Mouse (Mus musculus) heart, postnatal 36 days (tissue): ENCODE measurements at regions not wholly inside any gene's neighbourhood (a gene's known extent, or its start where the extent isn't known, plus 50 kb on each side); places are given as distances from the start of the nearest gene placed in this dataset.

Experiments
- DNase-seq, 2 experiments: peaks; one replicate each; pipeline ENCODE4 v3.0.0; 2021 to 2022
- intact Hi-C: fragments of 180-260 bp; cut with DNase I; formaldehyde crosslinking; loops from one replicate; pipeline ENCODE4 v1.15.1; 2025

- intact Hi-C loops: no loop called here
- no peak for DNase-seq
These were observed 270.0 kb downstream of the Osr1 start for GRCm38 (mm10) chr12:9839949-9840348.

GRCm38 (mm10) chr12:9847034-9847433, 277.1 kb downstream of the Osr1 start:
- intact Hi-C loops: no loop called here
- no peak for DNase-seq

DNA sequence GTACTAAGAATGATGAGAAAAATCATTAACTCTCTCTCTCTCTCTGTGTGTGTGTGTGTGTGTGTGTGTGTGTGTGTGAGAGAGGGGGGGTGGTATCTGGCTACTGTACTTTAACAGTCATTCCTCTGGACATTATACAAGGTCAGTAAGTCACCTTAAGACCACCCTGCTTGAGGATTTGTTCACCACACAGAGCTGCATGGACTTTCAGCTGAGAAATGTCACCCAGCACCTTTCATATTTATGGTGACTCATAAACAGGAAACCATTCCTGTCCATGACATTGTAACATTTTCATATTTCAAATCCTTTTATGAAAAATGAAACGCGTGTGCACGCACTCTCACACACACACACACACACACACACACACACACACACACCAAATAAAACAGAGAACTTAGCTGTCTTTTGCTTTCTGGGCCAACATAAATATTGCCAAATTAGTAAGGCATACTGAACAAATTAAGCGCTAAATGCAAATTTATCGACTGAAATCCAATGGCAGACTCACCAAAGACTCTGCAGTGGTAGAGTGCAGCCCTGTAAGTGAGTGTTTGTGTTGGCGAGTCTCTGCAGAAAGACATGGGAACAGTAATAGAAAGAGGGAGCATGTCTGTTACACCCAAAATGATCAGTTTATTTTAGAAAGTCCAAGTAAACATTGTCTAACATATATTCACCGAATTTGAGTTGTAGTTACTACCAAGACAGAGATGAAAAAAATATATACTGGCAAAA, 277.7 kb downstream of the Osr1 start:
- intact Hi-C loops: no loop called here

DNA sequence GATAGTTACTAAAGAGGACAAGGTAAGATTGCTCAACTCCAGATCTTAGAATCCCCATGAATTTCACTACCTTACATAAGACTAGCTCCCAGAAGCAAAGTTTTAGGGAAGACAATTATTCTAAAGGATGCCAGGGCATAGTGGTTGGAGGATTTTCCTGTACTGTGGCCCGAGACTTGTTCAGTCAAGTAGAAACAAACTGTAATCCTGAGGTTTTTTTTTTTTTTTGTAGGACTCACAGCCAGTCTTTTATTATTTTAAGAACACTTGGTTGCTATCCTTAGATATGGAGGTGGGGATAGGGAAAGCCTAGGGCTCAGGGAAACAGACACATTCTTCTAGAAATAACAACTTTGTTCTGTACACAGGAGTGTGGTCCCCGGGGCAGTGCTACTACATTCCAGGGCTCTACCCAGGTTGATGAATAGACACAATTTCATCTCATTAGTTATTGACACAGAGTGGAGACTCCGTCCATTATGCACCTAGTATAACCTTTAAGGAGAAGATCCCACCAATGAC, 285.6 kb downstream of the Osr1 start:
- DNase-seq: no peak
- intact Hi-C loops: no loop called here

More for the DNA sequence above, 277.7 kb downstream of the Osr1 start:
- DNase-seq: no peak

GRCm38 (mm10) chr12:9856128-9856621, 286.3 kb downstream of the Osr1 start:
- intact Hi-C loops: no loop called here
- no peak for DNase-seq

GRCm38 (mm10) chr12:9857990-9858389, 288.1 kb downstream of the Osr1 start:
- intact Hi-C loops: no loop called here
- no peak for DNase-seq

- DNase-seq: no peak
- intact Hi-C loops: no loop called here
These were observed 292.4 kb downstream of the Osr1 start for GRCm38 (mm10) chr12:9862301-9862700.

GRCm38 (mm10) chr12:9872236-9872635, 302.3 kb downstream of the Osr1 start:
- intact Hi-C loops: no loop called here

GRCm38 (mm10) chr12:9873214-9873613, 303.3 kb downstream of the Osr1 start:
- intact Hi-C loops: no loop called here
- DNase-seq: no peak

More at GRCm38 (mm10) chr12:9872236-9872635, 302.3 kb downstream of the Osr1 start:
- no peak for DNase-seq

DNA sequence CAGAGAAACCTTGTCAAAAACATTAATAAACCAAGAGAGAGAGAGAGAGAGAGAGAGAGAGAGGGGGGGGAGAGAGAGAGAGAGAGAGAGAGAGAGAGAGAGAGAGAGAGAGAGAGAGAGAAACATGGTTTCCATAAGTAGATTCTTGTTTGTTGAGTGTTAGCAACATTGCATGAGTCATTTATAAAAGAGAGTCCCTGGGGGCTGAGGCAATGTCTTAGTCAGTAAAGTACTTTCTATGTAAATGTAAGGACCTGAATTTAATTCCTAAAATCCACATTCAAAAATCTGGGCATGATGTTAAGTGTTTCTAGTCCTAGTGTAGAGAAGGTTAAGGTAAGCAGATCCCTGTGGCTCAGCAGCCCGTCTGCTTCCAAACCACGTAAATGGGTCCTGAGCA, 304.9 kb downstream of the Osr1 start:
- no peak for DNase-seq
- intact Hi-C loops: no loop called here

GRCm38 (mm10) chr12:9881953-9882623, 312.2 kb downstream of the Osr1 start:
- DNase-seq: no peak
- intact Hi-C loops: no loop called here

DNA sequence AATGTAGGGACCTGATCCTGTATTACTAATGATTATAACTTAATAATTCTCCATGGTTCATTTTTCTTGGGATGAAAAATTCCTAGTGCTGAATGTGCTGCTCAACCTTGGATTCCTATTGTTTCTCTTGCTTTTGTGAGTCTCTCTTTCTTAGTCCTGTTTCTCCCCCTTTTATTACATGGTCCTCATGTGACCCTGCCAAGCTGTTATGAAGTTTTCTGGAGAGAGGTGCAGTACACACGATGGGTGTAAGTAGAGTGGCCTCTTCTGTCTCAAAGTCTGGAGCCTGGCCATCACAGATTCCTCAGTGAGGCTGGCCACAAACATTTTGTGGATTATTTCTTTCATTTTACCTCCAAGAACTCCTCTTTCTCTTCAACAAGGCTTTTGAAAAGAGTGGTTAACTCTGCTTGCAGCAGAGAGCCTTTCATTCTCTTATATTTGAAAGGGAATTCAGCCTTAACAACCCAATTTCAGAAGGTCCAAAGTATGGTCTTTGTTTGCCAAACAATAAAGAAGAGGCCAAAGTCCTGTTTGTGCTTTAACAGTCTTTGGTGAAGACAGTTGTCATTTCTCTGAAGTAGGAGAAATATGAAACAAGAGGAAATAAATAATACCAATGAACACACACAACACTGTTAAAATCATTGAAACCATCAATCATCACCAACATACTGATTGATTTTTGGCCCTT, 313.3 kb downstream of the Osr1 start:
- intact Hi-C loops: no loop called here
- no peak for DNase-seq

- intact Hi-C loops: no loop called here
- DNase-seq: no peak
These were observed 324.6 kb downstream of the Osr1 start for GRCm38 (mm10) chr12:9894521-9894920.

DNA sequence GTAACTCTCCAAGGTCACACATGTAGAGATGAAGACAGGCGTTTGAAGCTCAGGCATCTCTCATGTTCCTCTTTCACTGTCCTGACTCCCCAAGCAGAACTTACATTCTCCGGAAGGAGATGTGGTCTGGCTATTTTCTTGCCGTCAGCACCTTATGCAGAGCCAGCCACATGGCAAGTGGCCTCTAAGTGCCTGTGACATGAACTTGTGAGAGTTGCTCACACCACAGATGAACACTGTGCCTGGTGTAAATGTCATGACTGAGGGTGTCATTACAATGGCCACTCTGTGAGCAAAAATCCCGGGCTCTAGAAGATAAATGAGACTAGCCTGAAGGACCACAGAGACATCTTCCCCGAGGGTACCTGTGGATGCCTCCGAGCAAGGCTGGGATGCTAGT, 328.1 kb downstream of the Osr1 start:
- intact Hi-C loops: no loop called here
- DNase-seq: no peak

DNA sequence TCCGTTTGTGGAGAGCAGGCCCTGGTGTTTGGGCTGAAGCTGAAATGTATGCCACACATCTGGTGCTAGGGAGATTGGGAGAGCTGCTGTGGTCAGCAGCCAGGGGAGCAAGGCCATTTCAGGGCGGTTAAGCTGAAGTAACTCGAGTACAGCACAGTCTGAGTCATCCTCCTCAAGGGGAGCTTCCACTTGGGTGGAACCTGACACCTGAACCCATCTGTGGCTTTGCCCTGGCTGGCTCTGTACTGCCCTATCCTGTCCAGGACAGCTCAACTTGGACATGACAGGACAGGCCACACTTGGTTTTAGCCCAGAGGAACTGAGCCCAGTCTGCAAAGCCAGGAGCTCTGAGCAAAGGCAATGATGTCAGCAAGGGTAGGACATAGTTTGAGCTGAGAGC, 328.5 kb downstream of the Osr1 start:
- intact Hi-C loops: no loop called here
- DNase-seq: peak in 1 of 2 experiments; percentile 25

GRCm38 (mm10) chr12:9901948-9902347, 332.0 kb downstream of the Osr1 start:
- intact Hi-C loops: no loop called here
- no peak for DNase-seq

DNA sequence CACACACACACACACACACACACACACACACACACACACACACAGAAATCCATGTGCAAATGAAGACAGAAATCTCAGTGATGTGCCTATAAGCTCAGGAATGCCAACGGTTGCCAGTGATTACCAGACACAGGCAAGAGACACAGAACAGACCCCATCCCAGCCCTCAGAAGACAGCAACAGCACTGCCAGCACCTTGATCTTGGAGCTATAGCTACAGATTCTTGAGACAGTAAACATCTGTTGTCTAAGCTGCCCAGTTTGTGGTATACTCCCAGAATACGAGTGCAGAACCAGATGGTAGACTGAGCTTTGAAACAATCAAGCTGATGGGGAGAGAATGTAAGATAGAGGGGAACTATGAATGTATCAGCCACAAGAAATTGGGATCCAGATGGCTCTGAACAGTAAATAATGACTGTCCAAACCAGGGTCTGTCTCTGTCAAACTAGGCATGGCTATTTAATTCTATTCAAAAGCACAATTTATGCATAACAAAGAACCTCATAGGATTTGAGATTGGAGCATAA, 333.9 kb downstream of the Osr1 start:
- intact Hi-C loops: no loop called here
- no peak for DNase-seq

DNA sequence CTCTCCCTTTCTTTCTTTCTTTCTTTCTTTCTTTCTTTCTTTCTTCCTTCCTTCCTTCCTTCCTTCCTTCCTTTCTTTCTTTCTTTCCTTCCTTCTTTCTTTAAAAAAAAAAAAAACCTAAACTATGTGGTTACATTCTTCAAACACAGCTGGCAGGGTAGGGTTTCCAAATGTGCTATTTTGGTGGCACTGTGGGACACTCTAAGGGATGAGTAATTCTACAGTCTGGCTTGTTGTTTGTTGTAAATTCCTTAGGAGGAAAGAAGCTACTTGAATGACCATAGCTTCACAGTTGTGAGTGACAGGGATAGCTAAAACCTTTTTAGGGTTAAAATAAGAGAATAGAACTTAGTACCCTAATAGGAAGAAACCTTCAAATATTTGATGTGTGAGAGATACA, 342.4 kb downstream of the Osr1 start:
- intact Hi-C loops: no loop called here
- DNase-seq: no peak

- intact Hi-C loops: no loop called here
- peak; percentile 51 to 53 for DNase-seq
These were observed 345.8 kb downstream of the Osr1 start for GRCm38 (mm10) chr12:9915726-9916140.

- DNase-seq: no peak
These were observed 348.1 kb downstream of the Osr1 start for GRCm38 (mm10) chr12:9918026-9918425.

GRCm38 (mm10) chr12:9919007-9919406, 349.1 kb downstream of the Osr1 start:
- no peak for DNase-seq
- intact Hi-C loops: no loop called here

More at GRCm38 (mm10) chr12:9918026-9918425, 348.1 kb downstream of the Osr1 start:
- intact Hi-C loops: no loop called here
